Mouse (Mus musculus) heart, embryonic 12.5 days (tissue): ENCODE measurements at regions not wholly inside any gene's neighbourhood (a gene's known extent, or its start where the extent isn't known, plus 50 kb on each side); places are given as distances from the start of the nearest gene placed in this dataset.
A peak's percentile ranks its signal among the peaks of the same experiment; 100 is the strongest.

Experiments
- ATAC-seq: fragments of 200-750 bp; cut with Nextera tagmentation; 2 replicates; pipeline ENCODE4 v1.8.0; 2017; ENCODE audit warnings: moderate TSS enrichment, moderate library complexity; ENCODE audit not compliant: insufficient number of reproducible peaks, low FRiP score
- H3K27ac ChIP-seq: fragments of 300-500 bp; sonication (generic); 2 replicates; pipeline ENCODE4 v1.5.1; 2016; ENCODE audit warnings: mild to moderate bottlenecking, moderate library complexity; ENCODE audit not compliant: poor library complexity, severe bottlenecking
- H3K27me3 ChIP-seq: fragments of 300-500 bp; sonication (generic); replicated peaks from 2 replicates; pipeline ENCODE4 v1.6.1; 2016; ENCODE audit warnings: mild to moderate bottlenecking, moderate library complexity
- H3K36me3 ChIP-seq: fragments of 300-500 bp; sonication (generic); 2 replicates; pipeline ENCODE4 v1.6.1; 2016; ENCODE audit warnings: mild to moderate bottlenecking, moderate library complexity
- H3K4me1 ChIP-seq: fragments of 300-500 bp; sonication (generic); replicated peaks from 2 replicates; pipeline ENCODE4 v1.6.1; 2016; ENCODE audit warnings: mild to moderate bottlenecking
- H3K4me2 ChIP-seq: fragments of 300-500 bp; sonication (generic); 2 replicates; pipeline ENCODE4 v1.6.1; 2016; ENCODE audit warnings: mild to moderate bottlenecking, moderate library complexity
- H3K4me3 ChIP-seq: fragments of 300-500 bp; sonication (generic); 2 replicates; pipeline ENCODE4 v1.5.1; 2016; ENCODE audit warnings: mild to moderate bottlenecking
- H3K9ac ChIP-seq: fragments of 300-500 bp; sonication (generic); 2 replicates; pipeline ENCODE4 v1.6.1; 2016; ENCODE audit warnings: mild to moderate bottlenecking, moderate library complexity
- H3K9me3 ChIP-seq: fragments of 300-500 bp; sonication (generic); replicated peaks from 2 replicates; pipeline ENCODE4 v1.6.1; 2016; ENCODE audit warnings: mild to moderate bottlenecking, moderate library complexity
- WGBS: fragments of 180-500 bp; shearing (Covaris S2); methylation state at CpG from one replicate; pipeline ENCODE4 v1.1.7; 2016; 5-methylcytosine and 5-hydroxymethylcytosine counted together

- Histone ChIP-seq H3K27ac (no peak overlapping the region), H3K36me3 (no peaks in the 10 kb centered on the region), H3K4me1 (no peaks in the 10 kb centered on the region), H3K4me3 (no peak overlapping the region), H3K9ac (no peak overlapping the region), H3K9me3 (no peaks in the 10 kb centered on the region), H3K27me3 (no peaks in the 10 kb centered on the region), H3K4me2 (no peak overlapping the region)
- ATAC-seq = no peak
- 66% methylated on average over 1 of the region's 1 CpGs for WGBS
Observed at GRCm38 (mm10) chr14:123219590-123219989, 235.8 kb upstream of the Tmtc4 start.

GRCm38 (mm10) chr14:123210241-123210640 is 226.4 kb upstream of the Tmtc4 start:
- Histone ChIP-seq H3K27me3 (no peaks in the 10 kb centered on the region), H3K36me3 (no peaks in the 10 kb centered on the region), H3K27ac (no peak overlapping the region), H3K4me3 (no peak overlapping the region), H3K9me3 (no peaks in the 10 kb centered on the region), H3K4me2 (no peak overlapping the region), H3K4me1 (no peaks in the 10 kb centered on the region), H3K9ac (no peak overlapping the region)
- WGBS = 71% methylated on average over 3 of the region's 3 CpGs
- no peak for ATAC-seq

- H3K9ac ChIP-seq = no peak overlapping the region
- no peak overlapping the region for H3K27ac ChIP-seq
- H3K4me1 ChIP-seq = no peaks in the 10 kb centered on the region
- H3K4me3 ChIP-seq = no peak overlapping the region
- no peaks in the 10 kb centered on the region for H3K9me3 ChIP-seq
- H3K36me3 ChIP-seq = no peaks in the 10 kb centered on the region
- 67% methylated on average over 2 of the region's 2 CpGs for WGBS
- no peak overlapping the region for H3K4me2 ChIP-seq
- H3K27me3 ChIP-seq = no peaks in the 10 kb centered on the region
- no peak for ATAC-seq
Observed at GRCm38 (mm10) chr14:123202848-123203247, 219.0 kb upstream of the Tmtc4 start.

- no peak overlapping the region for H3K27ac ChIP-seq
- no peaks in the 10 kb centered on the region for H3K27me3 ChIP-seq
- H3K36me3 ChIP-seq = no peaks in the 10 kb centered on the region
- H3K9ac ChIP-seq = no peak overlapping the region
- no peak for ATAC-seq
- WGBS = 64% methylated on average over 4 of the region's 4 CpGs
- no peaks in the 10 kb centered on the region for H3K4me1 ChIP-seq
- peak overlapping the region; percentile 31 for H3K4me2 ChIP-seq
- no peaks in the 10 kb centered on the region for H3K9me3 ChIP-seq
- H3K4me3 ChIP-seq = no peak overlapping the region
Observed at GRCm38 (mm10) chr14:123202313-123202712, 218.5 kb upstream of the Tmtc4 start.

GRCm38 (mm10) chr14:123201426-123202274 is 217.8 kb upstream of the Tmtc4 start:
- ATAC-seq = no peak
- Histone ChIP-seq H3K27ac (no peak overlapping the region), H3K9ac (no peak overlapping the region), H3K4me2 (peak overlapping the region; percentile 31), H3K4me3 (no peak overlapping the region), H3K36me3 (no peaks in the 10 kb centered on the region), H3K9me3 (no peaks in the 10 kb centered on the region), H3K4me1 (no peaks in the 10 kb centered on the region), H3K27me3 (no peaks in the 10 kb centered on the region)
- WGBS = 44% methylated on average over 14 of the region's 14 CpGs

GRCm38 (mm10) chr14:123199111-123199510 is 215.3 kb upstream of the Tmtc4 start:
- no peak overlapping the region for H3K4me3 ChIP-seq
- H3K4me2 ChIP-seq = no peak overlapping the region
- WGBS = 68% methylated on average over 3 of the region's 3 CpGs
- ATAC-seq = no peak
- H3K4me1 ChIP-seq = no peaks in the 10 kb centered on the region
- H3K36me3 ChIP-seq = no peaks in the 10 kb centered on the region
- no peak overlapping the region for H3K27ac ChIP-seq
- no peaks in the 10 kb centered on the region for H3K9me3 ChIP-seq
- no peak overlapping the region for H3K9ac ChIP-seq
- H3K27me3 ChIP-seq = no peaks in the 10 kb centered on the region

GRCm38 (mm10) chr14:123192574-123192973 is 208.7 kb upstream of the Tmtc4 start:
- Histone ChIP-seq H3K9me3 (no peaks in the 10 kb centered on the region), H3K27ac (no peak overlapping the region), H3K27me3 (no peaks in the 10 kb centered on the region), H3K4me2 (no peak overlapping the region), H3K4me1 (no peaks in the 10 kb centered on the region), H3K4me3 (no peak overlapping the region), H3K36me3 (no peaks in the 10 kb centered on the region), H3K9ac (no peak overlapping the region)
- WGBS = 76% methylated on average over 2 of the region's 2 CpGs
- no peak for ATAC-seq

- no peaks in the 10 kb centered on the region for H3K4me1 ChIP-seq
- H3K4me2 ChIP-seq = no peak overlapping the region
- no peak overlapping the region for H3K4me3 ChIP-seq
- no peaks in the 10 kb centered on the region for H3K36me3 ChIP-seq
- no peak overlapping the region for H3K27ac ChIP-seq
- no peaks in the 10 kb centered on the region for H3K27me3 ChIP-seq
- no peaks in the 10 kb centered on the region for H3K9me3 ChIP-seq
- no peak for ATAC-seq
- H3K9ac ChIP-seq = no peak overlapping the region
Observed at GRCm38 (mm10) chr14:123190729-123191128, 206.9 kb upstream of the Tmtc4 start.

- no peak overlapping the region for H3K9ac ChIP-seq
- no peak overlapping the region for H3K4me2 ChIP-seq
- H3K27ac ChIP-seq = no peak overlapping the region
- no peak for ATAC-seq
- H3K27me3 ChIP-seq = no peaks in the 10 kb centered on the region
- no peaks in the 10 kb centered on the region for H3K4me1 ChIP-seq
- 67% methylated on average over 11 of the region's 11 CpGs for WGBS
- H3K9me3 ChIP-seq = no peaks in the 10 kb centered on the region
- H3K4me3 ChIP-seq = no peak overlapping the region
- no peaks in the 10 kb centered on the region for H3K36me3 ChIP-seq
Observed at GRCm38 (mm10) chr14:123187270-123188058, 203.6 kb upstream of the Tmtc4 start.

GRCm38 (mm10) chr14:123173183-123173582 is 189.3 kb upstream of the Tmtc4 start:
- no peaks in the 10 kb centered on the region for H3K9me3 ChIP-seq
- H3K4me3 ChIP-seq = no peak overlapping the region
- no peaks in the 10 kb centered on the region for H3K4me1 ChIP-seq
- H3K4me2 ChIP-seq = no peak overlapping the region
- H3K36me3 ChIP-seq = no peaks in the 10 kb centered on the region
- no peak overlapping the region for H3K9ac ChIP-seq
- ATAC-seq = no peak
- 52% methylated on average over 2 of the region's 2 CpGs for WGBS
- no peak overlapping the region for H3K27ac ChIP-seq
- H3K27me3 ChIP-seq = no peaks in the 10 kb centered on the region

- H3K27ac ChIP-seq = no peak overlapping the region
- no peak for ATAC-seq
- H3K27me3 ChIP-seq = no peaks in the 10 kb centered on the region
- H3K4me1 ChIP-seq = no peaks in the 10 kb centered on the region
- no peaks in the 10 kb centered on the region for H3K9me3 ChIP-seq
- no peak overlapping the region for H3K4me2 ChIP-seq
- H3K36me3 ChIP-seq = no peaks in the 10 kb centered on the region
- H3K9ac ChIP-seq = no peak overlapping the region
- H3K4me3 ChIP-seq = no peak overlapping the region
- WGBS = 44% methylated on average over 1 of the region's 1 CpGs
Observed at GRCm38 (mm10) chr14:123171865-123172264, 188.0 kb upstream of the Tmtc4 start.
